Mouse (Mus musculus) stomach, postnatal 0 days (tissue): Measurements from ENCODE around the gene Evi5.

ENCODE experiments used
- CTCF ChIP-seq: IDR thresholded peaks from 2 replicates; pipeline ENCODE4 v1.5.1; 2016; ENCODE audit warnings: antibody characterized with exemption, low read depth, mild to moderate bottlenecking, moderate library complexity
- EP300 ChIP-seq: optimal IDR thresholded peaks from 2 replicates; pipeline ENCODE3; 2016; ENCODE audit warnings: antibody characterized with exemption

GRCm38 (mm10) chr5:107853807-107854206 lies 21.1 kb downstream of the Evi5 start:
- TF ChIP-seq CTCF: no peak
- TF ChIP-seq EP300: no peak
